Mouse (Mus musculus): Measurements from ENCODE around the gene Slc35f3.

- TF ChIP-seq CTCF (IDR thresholded peaks at IDR 0.05; ENCODE audit: borderline replicate concordance, insufficient read depth, low read length): no peak
- TF ChIP-seq POLR2A (IDR thresholded peaks at IDR 0.05; ENCODE audit: low read depth, low read length): no peak
Measured at GRCm38 (mm10) chr8:126257392-126257681, 41.0 kb upstream of the Slc35f3 start.

All from embryonic fibroblast, embryonic 13.5 days (primary cell).